Mouse (Mus musculus): ENCODE data around the gene Pla2g2d.
"Not testable (repeated sequence)": the region's sequence is repeated elsewhere in the genome, so short reads cannot be mapped to it uniquely, and the experiment has no call there.

The Pla2g2d gene

DNA sequence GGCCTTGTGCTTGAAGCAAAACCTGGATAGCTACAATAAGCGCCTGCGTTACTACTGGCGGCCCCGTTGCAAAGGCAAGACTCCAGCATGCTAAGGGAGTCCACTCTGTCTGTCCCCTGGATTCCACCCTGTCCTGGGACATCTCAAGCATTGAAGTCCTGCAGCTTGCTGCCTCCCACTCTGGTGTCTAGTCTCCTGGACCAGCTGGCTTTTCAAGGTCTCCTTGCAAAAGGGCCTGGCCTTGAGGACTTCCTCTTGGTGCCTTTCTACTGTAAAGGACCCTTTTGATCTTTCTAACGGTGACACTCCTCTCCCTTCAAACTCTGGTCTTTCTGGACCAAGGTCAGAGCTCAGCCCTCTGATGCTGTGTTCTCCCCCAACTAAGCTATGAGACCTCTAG lies 4.8 kb downstream of the Pla2g2d start:
- in situ Hi-C loops (cut with MboI, MseI) = no loop called here

DNA sequence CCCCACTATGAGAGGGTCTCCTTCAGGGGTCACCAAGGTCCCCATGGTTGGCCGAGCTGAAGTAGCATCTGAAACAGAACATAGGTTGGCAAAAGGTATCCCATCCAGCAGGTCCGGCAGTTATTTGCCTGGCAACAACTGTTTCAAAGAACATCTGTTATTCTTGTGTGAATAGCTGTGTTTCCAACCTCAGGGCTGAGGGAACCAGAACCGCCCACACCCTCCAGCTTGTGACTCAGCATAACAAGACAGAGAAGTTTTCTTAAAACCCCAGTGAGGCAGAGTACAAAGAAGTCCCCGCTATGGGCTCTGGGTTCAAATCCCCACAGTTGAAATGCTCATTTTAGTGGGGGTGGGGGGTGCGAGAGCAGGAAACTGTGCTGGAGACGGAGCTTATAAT lies 6.6 kb downstream of the Pla2g2d start:
- in situ Hi-C loops (cut with MboI, MseI) = no loop called here

DNA sequence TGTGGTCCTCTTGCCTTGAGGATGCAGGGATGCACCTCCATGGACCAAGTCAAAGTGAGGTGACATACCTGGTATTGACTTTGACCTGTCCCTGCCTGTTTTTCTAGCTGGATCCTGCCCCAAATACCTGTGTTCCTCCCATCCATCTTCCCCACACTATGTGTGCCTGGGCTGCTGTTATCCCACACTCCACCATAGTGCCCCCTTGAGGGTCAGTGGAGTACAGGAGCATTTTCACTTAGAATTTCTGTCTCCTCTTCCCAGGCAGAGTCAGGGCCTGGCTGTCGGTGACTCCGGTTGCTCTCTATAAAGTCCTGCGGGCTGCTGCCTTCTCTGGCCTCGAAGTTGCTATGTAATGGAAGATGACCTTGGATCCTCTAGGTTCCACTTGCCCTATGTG lies 10.2 kb downstream of the Pla2g2d start:
- in situ Hi-C loops (cut with MboI, MseI) = no loop called here

DNA sequence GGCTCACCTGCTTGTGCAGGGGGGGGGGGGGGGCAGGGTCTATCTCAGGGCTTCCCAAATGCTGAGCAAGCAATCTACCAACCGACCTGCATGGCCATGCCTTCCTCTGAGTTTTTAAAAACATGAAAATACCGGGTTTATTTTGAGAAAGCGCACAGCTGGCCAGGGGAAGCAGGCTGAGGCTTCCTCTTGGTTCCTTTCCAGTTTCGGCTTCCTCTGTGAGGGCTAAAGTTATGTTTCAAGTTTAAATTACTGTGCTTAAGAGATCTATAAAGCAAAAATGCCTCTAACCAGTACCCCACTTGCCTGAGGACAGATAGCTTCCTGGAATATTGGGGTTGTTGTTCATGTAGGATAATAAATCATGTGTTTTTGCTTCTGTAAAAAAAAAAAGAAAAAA lies 10.6 kb downstream of the Pla2g2d start:
- in situ Hi-C loops (cut with MboI, MseI) = no loop called here

DNA sequence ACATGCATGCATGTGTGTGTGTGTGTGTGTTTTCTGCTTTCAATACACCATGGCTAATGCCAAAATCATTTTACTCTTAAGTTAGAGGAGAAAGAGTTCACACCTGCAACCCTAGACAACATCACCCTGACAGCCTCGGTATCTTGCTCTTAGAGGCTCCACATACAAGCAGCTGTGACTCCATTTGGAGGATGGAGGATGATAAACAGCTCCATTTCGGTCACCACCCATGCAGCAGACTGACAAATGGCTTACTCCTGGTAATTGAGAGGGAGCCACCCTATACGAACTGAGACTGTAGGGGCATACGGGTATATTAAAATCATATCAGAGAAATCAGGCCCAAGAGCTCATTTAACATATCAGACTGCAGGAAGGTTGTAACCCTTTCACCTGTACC lies 12.8 kb downstream of the Pla2g2d start:
- in situ Hi-C loops (cut with MboI, MseI) = no loop called here

DNA sequence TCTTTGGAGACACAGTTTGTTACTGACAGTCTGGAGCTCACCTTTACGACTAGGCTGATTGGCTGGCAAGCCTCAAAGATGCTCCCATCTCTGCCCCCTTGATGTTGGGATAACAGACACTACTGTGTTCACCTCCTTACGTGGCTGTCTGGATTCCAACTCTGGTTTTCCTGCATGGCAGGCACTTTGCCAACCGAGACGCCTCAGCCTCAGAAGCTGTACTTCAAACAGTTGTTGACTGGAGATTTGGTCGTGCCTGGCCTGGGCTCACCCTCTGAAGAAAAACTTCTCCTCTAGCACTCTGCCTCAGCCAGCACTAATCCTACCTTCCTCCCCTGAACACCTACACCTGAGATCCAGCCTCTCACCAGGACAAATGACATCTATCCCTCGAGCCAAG lies 15.9 kb downstream of the Pla2g2d start:
- in situ Hi-C loops (cut with MboI, MseI) = no loop called here

DNA sequence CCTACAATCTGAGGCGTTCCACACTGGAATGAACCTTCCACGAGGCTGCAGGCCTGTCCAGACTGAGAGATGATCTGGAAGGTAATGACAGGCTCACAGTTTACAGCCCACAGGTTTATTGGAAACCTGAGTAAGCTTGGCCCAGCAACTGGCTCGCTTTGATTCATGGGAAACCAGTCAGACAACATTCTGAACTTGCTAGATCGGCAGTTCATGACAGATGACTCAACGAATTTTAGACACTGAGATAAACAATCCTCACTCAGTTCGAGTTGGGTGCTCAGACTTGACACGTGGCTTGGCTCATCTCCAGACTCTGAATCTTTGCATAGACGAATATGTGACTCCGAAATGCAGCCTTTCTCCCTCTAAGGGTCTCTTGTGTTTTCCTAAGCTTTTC lies 17.1 kb downstream of the Pla2g2d start:
- in situ Hi-C loops (cut with MboI, MseI) = no loop called here

DNA sequence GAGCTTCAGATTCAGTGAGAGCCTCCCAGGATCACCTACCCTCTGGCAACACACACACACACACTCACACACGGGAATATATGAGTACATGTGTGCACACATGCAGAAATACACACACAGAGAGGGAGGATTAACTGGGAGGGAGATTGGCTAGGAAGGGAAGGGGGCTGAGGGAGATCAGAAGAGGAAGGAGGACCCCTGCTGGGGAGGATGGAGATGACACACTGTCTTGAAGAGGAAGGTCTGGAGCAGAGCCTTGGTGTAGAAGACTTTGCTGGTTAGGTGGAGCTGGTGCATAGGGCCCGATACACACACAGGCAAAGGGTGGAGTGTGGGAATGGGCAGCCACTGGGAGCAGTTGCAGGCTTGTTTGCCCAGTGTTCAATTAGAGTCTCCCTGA lies 17.7 kb downstream of the Pla2g2d start:
- in situ Hi-C loops (cut with MboI, MseI) = no loop called here

DNA sequence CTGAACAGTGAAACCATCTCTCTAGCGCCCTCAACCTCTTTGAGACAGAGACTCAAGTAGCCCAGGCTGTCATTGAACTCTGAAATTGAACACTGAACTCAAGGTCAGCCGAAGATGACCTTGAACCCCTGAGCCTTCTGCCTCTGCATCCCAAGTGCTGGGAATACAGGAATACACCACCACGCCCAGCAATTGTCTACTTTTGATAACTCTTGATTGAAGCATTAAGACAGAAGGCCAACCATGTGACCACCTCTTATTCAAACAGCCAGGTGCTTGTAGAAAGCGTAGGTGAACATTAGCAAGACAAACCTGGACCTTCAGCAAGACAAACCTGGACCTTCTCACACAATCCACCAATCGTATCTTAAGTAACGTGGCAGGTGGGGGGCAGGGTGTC lies 18.8 kb downstream of the Pla2g2d start:
- in situ Hi-C loops (cut with MboI, MseI) = no loop called here

DNA sequence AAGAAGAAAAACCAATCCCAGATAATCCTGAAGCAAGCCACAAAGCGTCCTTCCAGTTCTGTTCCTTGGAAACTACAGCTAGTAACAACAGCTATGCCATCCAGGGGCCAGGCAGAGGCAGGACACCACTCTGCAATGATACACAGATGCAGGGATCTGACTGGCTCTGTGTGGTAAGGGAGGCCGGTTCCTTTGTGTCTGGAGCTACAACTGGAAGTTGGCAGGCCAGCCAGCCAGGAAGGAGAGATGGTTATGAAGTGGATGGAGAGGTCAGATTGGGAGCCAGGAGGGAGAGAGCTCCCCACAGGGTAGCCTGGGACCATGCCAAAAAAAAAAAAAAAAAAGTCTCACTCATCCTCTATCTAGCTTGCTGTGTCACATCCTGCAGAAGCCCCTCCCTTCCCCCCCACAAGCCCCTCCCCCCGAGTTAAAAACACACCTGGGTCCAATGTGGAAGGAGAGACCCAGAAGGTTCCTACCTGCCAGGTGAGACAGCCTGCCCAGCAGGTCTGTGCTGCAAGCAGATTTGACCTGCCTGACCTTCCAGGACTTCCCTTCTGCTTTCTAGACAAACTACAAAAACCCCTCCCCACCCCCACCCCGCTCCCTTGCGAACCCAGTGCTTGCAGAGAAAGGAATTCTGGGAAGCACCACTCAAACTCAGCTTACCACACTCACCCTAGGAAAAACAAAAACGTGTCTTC lies 21.1 kb downstream of the Pla2g2d start:
- in situ Hi-C loops (cut with MboI, MseI) = no loop called here

DNA sequence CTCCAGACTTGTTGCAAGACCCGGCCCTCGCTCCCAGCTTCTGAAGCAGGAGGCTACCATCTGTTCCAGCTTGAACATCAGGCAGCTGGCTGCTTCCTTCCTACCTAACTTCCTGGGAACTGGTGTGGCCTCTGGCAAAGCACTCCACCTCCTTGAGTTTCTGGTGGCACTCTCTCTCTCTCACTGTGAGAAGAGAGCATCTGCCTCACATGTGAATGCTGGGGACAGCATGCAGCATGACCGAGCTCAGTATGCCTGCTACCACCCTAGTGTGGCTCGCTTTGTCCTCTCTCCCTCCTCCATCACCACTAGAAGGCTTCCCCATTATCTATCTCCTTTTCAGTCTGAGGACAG lies 21.7 kb downstream of the Pla2g2d start:
- in situ Hi-C loops (cut with MboI, MseI) = no loop called here

DNA sequence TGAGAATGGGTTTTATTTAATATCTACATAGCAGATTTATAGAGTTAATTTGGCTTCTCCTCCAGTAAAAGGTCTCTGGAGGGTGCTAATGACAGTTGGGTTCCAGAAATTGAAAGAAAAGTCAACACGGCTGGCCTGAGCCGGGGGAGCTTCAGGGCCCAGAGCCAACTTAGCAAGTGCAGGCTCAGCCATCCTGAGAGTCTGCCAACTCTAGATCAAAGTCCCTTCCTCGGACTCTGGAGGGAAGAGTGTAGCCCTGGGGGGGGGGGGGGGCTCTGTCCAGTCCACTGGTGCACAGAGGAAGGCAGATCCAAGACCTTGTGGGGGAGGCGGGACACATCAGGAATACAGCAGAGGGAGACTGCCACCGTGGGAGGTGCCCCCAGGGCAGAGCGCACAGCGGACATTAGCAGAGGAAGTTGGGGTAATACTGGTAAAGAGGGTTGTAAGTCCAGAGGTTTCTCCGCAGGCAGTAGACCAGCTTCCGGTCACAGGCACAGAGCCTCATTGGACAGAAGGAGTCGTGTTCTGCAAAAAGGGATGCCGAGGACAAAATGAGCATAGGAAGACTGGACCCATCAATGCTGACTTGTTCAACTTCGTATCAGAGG lies 24.7 kb downstream of the Pla2g2d start:
- in situ Hi-C loops (cut with MboI, MseI) = no loop called here

DNA sequence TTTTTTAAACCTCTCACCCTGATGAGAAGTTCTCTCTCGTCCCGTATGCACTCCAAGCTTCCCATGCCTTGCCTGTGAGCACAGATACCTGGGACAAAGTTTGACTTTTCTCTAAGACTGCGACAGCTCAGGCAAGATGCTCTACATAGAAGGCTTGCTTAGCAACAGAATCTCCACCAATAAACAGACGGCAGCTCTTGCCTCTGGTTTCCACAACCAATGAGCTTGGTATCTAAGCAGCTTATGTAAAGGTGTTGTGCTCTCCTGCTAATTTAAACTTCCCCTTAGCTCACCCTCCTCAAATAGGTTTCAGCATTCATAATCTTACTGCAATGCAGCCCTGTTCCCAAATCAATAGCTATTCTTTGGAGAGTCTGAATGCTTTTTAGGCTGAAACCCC lies 26.1 kb downstream of the Pla2g2d start:
- in situ Hi-C loops (cut with MboI, MseI) = no loop called here

DNA sequence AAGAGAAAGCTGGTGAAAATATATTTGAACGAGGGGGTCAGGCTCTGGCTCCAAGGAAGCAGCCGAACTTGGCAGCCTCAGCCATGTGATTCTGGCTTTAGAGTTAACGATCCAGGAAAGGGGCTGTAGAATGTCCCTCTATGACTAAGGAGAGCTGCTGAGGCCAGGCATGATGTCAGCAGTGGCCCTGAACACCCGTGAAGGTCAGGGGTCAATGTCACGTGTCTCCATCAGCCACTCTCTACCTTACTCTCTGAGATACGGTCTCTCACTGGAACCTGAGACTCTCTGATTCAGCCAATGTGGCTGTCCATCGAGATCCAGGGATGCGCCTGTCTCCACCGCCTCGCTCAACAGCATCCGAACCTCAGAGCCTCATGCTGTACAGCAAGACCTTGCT lies 27.4 kb downstream of the Pla2g2d start:
- in situ Hi-C loops (cut with MboI, MseI) = no loop called here

DNA sequence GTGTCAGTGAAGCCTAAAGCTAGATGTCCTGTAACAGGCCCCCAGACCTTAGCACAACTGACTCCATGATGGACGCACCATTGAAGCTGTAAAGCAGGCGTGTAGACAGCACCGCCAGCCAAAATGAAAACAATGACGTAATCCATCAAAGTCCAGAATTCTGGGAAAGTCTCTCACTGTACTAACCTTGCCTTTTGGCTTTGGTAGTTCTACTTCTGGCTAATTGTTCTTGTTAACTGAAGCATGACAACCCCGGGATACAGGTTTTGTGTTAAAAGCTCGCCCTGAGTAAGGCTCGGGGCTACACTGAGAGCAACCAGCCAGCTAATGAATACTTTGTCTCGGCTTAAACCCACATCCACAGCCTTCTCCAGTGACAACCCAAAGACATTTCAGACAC lies 29.7 kb downstream of the Pla2g2d start:
- in situ Hi-C loops (cut with MboI, MseI) = no loop called here

DNA sequence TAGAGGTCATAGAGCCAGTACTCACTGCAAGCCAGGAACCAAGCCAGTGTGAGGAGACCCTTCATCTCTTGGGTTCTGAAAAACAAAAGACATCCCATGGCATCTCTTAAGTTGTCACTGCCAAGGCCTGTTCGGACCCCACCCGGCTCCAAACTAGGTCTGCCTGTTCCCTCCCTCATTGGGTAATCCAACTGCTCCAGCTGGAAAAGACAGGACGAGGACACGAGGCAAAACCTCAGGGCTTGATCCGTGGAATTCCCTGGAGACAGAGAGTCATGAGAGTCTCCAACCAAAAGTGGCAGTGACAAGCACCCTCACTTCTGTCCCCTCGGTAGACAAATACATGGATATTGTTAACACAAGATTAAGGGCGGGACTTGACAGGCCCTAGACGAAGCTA lies 30.6 kb downstream of the Pla2g2d start:
- in situ Hi-C loops (cut with MboI, MseI) = no loop called here

DNA sequence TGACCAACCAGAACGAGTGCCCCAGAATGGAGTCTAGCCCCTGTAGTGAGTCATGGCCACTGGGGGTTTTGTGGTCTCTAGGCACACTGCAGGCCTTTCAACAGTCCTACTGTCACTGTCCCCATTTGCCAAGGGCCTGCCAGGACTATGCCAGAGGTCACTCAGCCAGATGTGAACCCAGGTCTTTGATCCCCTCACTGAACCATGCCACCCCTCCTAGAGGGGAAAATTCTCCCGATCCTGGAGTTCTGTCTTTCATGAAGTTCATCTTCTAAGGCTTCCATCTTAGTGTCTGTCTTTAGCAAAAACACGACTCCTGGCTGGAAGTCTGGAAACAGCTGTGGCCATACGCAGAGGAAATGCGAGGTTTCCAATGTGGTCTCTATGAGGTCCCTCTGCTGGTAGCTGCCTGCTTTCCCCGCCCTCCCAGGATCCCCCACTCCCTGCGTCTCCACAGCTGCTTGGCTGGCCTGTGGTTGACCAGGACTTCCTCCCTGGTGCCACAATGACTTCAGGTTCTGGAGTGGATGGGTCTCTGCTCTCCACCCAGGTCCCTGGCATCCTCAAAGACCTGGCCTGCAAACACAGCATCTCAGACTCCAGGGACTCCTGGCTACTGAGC lies 31.5 kb downstream of the Pla2g2d start:
- in situ Hi-C loops (cut with MboI, MseI) = no loop called here

DNA sequence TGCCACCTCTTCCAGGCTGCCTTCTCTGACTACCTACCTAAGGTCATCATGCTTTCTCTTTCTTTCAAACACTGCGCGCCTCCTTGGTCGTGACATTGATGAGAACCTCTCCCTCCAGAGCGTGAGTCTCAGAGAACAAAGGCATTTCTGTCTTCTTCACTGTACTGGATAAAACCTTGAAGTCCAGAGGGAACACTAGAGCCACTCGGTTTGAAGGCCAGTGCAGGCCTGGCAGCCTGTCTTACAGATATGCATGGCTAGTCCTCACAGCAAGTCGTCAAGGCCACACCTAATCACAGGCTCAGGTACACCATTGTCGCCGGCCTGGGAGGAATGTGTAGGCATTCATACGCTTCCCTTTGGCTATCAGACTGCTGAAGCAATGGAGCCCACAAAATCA lies 40.6 kb downstream of the Pla2g2d start:
- in situ Hi-C loops (cut with MboI, MseI) = no loop called here

DNA sequence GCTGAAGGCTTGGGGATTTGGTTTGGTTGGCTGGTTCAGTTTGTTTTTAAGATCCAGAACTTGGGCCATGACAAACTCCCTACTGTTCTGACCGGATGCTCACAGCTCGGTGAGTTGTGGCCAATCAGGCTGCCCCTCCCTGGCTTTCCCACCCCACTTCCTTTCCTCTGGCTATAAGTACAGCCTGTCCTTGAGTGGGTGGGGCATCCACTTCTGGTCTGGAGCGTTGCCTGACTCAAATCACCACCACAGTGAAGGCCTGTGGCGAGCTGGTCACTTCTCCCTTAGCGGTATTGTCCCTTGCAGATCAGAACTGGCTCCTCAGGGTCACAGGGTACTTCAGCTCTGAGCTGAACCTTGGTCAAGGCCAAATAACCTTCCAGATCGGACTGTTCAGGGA lies 42.2 kb downstream of the Pla2g2d start:
- in situ Hi-C loops (cut with MboI, MseI) = no loop called here

DNA sequence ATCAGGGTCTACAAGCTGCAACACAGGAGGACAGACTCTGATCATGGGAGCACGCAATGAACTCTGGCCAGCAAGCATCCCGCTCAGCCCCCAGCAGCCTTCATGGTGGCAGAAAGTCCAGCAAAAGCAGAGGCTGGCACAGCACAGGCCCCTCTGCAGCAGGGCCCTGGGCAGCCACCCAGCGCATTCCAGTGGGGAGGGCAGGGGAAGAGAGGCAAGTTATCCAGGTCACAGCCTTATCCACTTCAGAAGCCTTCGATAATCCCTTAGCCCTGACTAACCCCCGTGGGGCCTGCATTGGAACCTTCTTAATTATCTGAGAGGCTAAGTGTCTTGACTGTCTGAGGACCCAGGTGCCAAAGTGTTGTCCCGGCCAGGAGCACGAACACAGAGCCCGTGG lies 43.6 kb downstream of the Pla2g2d start:
- in situ Hi-C loops (cut with MboI, MseI) = no loop called here

DNA sequence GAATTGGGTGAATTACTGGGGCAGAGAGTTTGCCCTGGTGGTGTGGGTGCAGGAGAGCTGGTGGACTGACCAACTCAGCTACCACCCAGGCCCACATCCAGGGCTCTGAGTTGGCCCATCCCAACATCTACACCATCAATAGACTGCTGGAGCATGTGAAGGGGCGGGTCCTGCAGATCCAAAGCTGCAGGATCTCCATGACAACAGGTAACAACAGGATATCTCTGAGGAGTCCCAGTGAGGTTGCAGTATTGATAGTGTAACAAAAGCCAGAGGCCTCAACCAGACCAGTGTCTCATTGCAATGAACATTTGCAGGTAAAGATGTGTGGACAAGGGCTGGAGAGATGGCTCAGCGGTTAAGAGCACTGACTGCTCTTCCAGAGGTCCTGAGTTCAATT lies 45.5 kb downstream of the Pla2g2d start:
- in situ Hi-C loops (cut with MboI, MseI) = no loop called here

DNA sequence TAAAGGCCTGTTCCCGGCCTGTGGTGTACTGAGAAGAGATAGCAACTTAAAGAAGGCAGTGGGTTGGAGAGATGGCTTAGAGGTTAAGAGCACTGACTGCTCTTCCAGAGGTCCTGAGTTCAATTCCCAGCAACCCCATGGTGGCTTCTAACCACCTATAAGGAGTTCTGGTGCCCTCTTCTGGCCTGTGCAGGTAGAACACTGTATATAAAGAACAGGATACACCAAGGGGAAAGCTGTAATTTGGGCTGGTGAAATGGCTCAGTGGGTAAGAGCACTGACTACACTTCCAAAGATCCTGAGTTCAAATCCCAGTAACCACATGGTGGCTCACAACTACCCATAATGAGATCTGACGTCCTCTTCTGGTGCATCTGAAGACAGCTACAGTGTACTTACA lies 48.6 kb downstream of the Pla2g2d start:
- in situ Hi-C loops (cut with MboI, MseI) = not testable (repeated sequence)

DNA sequence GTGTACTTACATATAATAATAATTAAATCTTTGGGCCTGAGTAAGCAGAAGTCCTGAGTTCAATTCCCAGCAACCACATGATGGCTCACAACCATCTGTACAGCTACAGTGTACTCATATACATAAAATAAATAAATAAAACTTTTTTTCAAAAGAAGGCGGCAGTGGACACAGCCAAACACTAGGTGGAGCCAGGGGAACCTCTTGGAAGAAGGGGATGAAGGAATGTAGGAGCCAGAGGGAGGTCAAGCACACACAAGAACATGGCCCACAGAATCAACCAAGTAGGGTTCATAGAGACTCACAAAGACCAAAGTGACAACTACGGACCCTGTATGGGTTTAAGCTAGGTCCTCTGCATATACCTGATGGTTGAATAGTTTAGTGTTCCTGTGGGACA lies 49.1 kb downstream of the Pla2g2d start:
- in situ Hi-C loops (cut with MboI, MseI) = no loop called here

Measured in T-helper 17 cell (primary cell).